Mouse (Mus musculus) G1E (cell line): ENCODE results near the gene Sorcs2.

Source experiments
- CTCF ChIP-seq: IDR thresholded peaks from 2 replicates; pipeline ENCODE4 v1.5.1; 2012; ENCODE audit warnings: low read depth, low read length, inconsistent platforms, mixed read lengths
- POLR2AphosphoS5 ChIP-seq: IDR thresholded peaks from 2 replicates; pipeline ENCODE4 v1.6.1; 2012; ENCODE audit warnings: low read depth, low read length, inconsistent platforms; ENCODE audit not compliant: insufficient replicate concordance

GRCm38 (mm10) chr5:36391751-36392150, 6.2 kb downstream of the Sorcs2 start:
- TF ChIP-seq CTCF, result no peak
- TF ChIP-seq POLR2AphosphoS5, result no peak
